Mouse (Mus musculus): ENCODE measurements around the gene Ankrd11.

Gene Ankrd11

DNA sequence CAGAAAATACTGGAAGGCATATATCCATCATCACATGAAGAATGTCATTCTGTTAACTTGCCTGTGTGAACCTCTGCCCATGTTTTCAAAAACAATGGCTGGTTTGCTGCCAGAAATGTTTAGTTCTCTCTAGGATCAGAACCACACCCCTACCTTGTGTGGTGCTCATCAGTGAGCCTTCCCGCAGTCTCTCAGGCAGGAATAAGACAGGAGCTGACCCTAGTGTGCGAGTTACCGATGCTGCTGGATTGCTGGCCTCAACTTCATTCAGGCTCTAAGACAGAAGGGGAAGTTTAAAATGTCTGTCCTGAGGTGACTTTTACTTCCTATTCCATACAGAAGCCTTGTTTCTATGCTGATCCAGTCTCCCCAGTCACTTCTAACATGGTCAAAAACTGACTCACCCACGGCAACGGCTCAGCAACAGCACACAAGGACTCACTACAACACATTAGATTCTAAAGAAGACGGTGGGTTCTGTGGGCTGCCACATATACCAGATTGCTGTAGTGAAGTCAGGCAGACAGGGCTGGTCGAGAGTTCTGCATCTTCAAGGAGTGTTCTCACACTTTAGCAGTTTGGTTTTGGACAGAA, 113.3 kb downstream of the Ankrd11 start:
- in situ Hi-C loops (cut with MboI, MseI), result no loop called here

DNA sequence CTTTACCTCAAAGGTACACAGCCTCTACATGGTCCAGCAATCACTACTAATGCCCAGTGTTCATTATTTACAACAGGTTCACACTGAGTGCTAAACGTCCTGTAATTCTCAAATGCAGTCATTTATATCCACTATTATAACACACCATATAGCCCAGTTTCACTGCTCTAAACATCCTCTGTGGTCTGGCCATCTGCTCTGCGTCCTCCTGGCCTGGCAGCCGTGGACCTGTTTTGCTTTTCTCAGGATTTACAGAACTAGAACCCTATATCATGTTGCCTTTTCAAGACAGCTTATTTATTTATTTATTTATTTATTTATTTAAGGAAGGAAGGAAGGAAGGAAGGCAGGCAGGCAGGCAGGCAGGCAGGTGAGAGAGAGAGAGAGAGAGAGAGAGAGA, 114.2 kb downstream of the Ankrd11 start:
- in situ Hi-C loops (cut with MboI, MseI), result no loop called here

DNA sequence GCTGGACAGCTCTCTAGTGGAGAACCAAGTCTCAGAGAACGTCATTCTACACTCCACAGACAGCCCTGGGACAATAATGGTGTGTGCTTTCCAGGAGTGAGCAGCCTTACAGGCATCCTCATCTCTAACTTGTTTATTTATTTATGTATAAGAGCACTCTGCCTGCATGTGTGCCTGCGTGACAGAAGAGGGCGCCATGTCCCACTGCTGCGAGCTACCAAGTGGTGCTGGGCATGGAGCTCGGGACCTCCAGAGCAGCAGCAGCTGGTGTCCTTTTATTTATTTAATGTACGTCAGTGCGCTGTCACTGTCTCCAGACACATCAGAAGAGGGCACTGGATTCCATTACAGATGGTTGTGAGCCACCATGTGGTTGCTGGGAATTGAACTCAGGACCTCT, 115.3 kb downstream of the Ankrd11 start:
- in situ Hi-C loops (cut with MboI, MseI), result no loop called here

DNA sequence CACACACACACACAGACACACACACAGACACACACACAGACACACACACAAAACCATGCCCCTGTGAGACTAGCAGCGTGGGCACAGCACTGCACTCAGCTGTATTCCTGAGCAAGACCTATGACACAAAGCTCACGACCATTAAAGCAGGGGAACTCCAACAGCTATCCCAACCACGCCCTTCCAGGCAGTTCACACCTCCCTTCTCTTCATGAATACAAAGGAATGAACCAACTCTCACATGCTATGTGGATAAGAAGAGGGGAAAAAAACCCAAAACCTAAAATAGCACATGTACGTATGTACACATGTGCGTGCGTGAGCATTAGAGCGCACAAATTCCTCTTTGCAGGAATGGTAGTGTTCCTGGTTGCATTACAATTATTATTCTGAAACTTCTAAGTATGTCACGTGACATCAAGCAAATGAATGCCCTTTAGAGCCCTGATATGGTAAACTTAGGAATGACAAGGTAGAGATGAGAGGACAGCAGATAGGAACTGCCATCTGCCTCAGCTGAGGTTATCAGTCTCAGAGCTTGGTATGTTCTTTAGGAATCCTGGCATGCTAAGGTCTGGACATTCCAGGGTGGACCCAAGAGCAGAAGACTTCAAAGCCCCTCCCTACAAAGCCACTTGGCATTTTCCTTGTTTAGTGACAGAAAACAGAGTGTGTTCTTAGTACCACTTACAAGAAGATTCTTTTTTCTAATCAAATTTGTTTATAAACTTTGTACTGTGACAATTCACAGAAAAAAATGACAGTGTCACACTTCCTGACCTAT, 115.9 kb downstream of the Ankrd11 start:
- in situ Hi-C loops (cut with MboI, MseI), result no loop called here

DNA sequence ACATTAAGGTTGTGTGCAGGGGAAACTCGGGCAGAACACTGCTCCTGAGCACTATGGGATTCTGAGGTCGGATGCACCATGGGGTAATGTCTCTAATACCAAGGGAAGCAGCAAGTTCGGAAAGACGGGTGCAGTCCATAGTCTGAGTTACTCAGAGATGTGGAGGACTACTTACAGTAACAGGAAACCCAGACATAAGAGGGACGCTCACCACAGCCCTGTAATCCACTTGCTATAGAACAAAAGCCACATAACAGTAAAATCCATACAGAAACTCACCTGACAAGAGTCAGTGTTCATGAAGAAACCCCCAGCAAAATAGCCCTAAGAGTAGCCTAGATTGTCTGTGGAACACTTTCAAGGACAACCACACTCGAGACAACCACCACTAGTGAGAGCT, 118.0 kb downstream of the Ankrd11 start:
- in situ Hi-C loops (cut with MboI, MseI), result no loop called here

DNA sequence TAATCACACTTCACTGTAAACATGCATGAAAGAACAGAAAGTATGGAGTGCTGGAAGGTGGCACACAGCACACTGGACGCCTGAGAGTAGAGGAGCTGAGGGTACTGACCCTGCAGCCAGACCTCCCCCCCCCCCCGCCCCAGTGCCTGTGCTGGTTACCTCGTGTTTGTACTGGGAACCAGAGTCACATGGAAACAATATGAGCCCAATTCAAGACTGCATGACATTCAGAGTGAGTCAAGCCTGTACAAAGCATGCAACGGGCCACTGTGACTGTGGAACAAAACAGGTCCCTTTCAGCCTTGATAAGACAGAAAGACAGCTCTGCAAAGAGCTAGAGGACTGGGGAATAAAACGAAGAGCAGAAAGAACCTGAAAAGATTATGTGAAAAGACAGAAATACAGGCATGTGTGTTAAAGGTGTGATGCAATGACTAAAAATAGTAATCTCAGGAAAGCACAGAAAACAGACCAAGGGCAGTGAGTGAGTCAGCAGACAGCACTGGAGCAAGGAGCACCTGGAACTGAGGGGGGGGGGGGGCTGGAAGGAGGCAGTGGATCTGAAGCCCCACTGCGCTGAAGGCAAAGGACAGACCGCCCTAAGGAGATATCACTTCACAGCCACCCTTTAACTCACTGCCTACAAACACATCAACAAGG, 118.5 kb downstream of the Ankrd11 start:
- in situ Hi-C loops (cut with MboI, MseI), result no loop called here

DNA sequence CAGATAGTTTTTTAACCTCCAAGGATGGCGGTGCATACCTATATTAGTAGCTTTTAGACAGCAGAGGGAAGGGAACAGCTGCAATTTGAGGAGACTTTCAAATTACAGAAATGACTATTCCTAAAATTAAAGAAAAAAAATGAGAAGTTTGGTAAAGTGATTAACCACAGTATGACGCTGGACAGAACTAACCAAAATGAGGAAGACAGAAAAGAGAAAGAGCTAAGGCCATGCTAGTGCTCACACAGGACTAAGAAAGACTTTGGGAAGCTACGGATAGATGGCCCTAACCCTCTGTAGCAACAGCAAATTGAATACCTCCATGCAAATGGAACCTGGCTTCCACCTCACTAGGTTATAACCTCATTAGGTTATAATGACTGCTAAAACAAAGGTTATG, 119.1 kb downstream of the Ankrd11 start:
- in situ Hi-C loops (cut with MboI, MseI), result no loop called here

DNA sequence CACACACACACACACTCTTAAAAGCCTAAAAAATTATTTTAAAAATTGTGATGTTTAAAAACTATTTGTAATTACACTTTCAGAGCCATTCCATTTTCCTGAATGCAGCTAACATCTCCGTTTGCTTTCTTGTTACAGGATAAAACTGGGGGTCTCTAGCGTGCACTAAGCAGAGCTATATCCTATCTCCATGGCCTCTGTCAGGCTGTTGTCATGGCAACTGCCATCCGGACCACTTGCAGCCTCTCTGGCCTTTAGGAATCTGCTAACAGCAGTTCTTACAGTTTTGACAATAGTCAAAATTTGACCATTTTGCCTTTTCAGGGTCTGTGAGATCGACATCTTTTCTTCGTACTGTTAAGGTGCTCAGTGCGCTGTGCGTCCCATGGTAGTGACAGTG, 121.2 kb downstream of the Ankrd11 start:
- in situ Hi-C loops (cut with MboI, MseI), result no loop called here

DNA sequence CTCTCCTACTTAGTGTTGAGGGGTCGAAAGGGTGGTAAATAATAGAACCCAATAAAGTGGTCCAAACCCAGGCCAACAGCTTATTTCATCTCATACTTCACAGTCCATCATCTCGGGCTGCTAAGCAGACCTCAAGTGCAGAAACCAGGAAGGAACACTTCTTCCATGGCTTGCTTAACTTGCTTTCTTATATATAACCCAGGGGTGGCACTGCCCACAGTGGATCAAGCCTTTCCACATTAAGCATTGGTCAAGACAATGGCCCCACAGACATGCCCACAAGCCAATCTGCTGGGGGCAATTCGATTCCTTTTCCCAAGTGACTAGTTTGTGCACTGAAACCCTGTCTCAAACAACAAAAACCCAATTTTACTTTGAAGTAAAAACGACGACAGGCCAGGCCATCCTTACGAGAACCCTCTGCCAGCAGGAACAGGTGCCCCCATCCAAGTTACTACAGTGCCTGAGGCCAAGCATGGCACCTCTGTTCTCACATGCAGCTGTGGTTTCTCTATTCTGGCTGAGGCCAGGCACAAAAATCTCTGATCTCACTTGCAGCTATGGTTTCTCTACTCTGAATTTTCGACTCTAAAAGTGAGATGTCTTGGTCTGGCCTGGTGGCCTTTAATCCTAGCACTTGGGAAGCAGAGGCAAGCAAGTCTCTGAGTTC, 123.5 kb downstream of the Ankrd11 start:
- in situ Hi-C loops (cut with MboI, MseI), result no loop called here

DNA sequence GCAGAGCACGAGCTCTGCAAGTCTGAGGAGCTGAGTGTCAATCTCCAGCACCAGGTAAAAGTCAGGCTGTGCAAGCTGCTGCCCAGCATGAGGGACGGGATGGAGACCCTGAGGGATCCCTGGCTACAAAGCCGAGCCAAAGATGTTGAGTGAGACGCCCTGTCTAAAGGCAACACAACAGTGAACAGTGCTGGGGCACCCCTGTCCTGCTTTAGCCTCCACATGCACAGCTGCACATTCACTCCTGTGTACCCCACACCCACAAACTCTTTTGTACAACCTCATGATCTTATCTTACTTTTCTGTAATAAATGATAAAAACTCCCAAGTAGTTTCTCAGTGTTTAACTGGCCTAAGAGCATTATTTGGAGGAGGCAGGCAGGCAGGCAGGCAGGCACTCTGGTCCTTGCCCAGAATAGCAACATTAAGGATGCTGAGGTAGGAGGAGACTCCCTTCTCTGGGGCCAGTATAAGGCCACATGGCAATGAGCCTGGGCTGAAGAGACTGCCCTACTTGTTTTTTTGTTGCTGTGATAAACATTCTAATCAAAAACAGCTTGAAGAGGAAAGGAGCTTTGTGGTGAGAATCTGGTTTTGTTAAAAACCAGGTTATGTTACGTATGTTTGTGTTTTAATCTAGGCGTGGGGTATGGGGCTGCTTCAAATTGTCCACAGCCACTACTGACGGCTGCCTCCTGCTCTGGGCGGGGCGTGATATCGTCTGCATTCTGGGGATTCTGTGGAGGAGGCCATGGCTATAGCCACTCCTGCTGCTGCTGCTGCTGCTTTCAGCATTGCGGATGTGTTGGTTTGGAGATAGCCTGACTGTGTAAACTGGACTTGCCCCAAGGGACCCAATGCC, 124.3 kb downstream of the Ankrd11 start:
- in situ Hi-C loops (cut with MboI, MseI), result no loop called here

DNA sequence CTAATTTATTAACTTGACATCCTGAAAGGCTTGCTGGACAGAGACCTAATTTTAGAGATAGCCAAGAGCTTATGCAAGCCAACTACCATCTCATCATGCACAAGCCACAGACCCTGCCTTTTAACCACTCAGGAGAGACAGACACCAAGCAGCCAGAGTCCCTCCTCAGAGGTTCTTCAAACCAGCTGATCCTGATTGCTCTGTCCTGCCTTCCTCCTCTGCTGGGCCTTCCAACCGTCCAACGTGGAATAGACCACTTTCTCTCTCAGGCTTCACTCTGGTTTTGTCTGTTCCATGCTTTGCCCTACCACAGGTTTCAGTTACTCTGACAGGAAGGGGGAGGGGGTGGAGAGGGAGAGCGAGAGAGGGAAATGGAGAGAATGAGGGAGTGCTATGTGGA, 125.3 kb downstream of the Ankrd11 start:
- in situ Hi-C loops (cut with MboI, MseI), result no loop called here

DNA sequence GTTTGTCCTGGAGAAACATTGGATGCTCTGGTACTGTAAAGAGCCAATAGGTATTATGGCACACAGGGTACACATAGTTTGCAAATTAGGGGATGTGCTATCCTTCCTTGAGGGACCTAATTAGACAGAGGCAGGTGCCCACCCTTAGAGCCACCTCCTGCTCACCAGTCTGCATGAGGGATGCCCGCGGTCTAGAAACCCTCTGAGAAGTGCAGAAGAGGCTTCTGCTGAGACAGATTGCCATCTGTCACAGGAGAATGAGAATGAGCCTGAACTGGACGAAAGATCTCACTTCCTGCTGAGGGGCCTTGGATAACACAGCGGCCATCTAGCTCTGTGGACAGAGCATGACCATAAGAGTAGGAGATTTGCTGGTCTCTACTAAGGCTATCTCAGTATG, 129.2 kb downstream of the Ankrd11 start:
- in situ Hi-C loops (cut with MboI, MseI), result no loop called here

DNA sequence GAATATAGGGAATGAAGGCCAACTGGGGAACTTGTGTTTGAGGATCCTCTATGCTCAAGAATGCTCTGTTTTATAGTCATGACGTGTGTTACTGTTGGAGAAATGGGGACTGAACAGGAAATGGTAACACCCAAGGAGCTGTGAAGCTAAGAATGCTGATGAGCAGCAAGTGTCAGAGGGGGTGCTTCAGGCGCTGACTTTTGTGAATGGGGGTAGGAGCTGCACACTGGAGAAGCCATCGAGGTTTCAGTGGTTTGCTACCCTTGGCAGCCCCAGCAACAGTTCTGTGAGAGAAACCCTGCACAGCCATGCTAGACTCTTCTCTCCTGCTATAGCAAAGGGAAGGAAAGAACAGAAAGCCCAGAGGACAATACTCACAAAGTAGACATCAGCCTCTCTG, 129.9 kb downstream of the Ankrd11 start:
- in situ Hi-C loops (cut with MboI, MseI), result no loop called here

DNA sequence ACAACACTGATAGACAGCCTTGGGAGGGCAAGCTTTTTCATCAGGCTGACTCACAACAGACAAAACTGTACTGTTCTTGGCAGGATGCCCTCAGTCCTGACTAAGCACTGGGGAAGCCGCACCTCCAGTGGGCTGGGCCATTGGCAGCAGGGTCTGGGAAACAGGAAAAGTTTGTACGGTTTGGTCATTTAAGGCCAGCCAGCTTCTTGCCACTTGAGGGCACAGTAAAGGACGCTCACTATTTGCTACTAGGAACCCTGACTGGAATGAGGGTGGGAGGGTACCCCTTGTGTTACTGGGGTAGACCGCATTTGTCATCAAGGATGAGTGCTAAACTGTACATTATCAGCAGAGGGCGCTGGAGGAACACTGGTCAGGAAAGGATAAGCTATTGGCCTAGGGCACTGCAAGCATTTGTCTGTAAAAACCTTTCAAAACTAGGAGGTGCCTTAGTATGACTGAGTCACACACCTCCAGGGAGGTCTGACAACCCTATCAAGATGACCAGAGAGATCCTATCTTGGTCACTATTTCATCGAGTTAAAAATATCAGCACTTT, 135.5 kb downstream of the Ankrd11 start:
- in situ Hi-C loops (cut with MboI, MseI), result no loop called here

DNA sequence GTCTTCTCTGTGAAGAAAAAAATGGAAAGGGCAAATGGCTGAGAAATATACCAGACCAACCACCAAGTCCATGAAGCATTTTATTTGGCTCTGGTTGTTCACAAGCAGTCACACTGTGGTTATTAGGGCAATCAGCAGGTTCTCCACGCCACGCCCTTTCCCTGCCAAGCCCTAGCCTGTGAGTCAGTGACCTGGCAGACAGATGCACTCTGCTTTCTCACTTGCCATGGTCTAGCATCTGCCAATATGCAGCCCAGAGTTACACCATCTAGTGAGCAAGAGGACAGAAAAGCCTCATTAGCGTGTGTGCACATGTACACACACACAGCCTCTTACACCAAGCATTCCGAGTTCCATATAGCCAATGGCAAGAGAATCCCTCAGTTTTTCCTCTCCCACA, 136.7 kb downstream of the Ankrd11 start:
- in situ Hi-C loops (cut with MboI, MseI), result no loop called here

DNA sequence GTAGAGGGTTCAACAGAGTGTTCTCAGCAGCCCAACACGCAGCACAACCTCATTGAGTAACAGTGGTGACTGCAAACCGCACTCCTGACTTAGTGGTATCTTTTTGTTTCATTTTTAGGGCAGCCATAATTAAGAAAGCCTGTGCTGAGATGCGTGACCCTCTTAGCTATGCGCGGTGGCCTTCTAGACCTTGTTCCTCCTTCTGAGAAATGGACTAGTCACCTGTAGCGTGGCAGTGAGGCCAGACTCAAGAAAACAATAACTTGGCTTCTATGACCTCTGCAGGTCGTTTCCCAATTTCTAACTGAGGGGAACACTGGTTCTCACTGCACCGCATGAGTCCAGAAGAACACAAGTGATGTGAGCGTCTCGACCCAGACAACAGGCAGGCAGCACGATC, 137.6 kb downstream of the Ankrd11 start:
- in situ Hi-C loops (cut with MboI, MseI), result no loop called here

DNA sequence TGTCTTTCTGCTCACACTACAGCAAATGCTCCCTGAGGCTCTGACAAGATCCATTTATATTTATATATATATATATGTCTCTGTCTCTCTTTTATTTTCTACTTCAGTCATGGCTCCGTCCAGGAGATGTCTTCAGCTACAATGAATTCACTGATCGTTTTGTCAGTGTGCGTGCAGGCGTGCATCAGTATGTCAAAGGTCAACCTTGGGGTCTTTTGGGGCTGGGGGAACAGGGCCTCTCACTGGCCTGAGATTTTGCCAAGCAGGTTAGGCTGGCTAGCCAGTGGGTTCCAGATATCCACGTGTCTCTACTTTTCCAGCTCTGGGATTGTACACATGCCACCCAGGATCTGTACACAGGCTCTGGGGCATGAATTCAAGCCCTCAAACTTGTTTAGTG, 139.1 kb downstream of the Ankrd11 start:
- in situ Hi-C loops (cut with MboI, MseI), result no loop called here

DNA sequence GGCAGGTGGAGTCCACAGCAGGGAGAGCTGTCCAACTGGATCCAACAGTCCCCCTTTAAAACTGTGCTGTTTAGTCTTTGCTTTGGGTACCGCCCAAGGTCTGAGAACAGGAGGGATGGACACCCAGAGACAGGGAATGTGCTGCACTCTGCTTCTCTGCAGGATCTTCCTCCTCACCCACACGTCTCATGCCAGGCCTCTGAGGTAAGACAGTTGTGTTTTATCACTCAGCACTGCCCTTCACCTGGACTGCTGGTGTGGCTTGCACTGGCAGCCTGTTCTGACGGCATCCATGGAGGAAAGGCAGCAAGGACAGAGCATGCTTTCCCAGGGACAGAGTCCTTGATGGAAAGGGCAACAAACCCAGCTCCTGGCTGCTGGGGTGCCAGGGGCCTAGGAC, 139.5 kb downstream of the Ankrd11 start:
- in situ Hi-C loops (cut with MboI, MseI), result no loop called here

DNA sequence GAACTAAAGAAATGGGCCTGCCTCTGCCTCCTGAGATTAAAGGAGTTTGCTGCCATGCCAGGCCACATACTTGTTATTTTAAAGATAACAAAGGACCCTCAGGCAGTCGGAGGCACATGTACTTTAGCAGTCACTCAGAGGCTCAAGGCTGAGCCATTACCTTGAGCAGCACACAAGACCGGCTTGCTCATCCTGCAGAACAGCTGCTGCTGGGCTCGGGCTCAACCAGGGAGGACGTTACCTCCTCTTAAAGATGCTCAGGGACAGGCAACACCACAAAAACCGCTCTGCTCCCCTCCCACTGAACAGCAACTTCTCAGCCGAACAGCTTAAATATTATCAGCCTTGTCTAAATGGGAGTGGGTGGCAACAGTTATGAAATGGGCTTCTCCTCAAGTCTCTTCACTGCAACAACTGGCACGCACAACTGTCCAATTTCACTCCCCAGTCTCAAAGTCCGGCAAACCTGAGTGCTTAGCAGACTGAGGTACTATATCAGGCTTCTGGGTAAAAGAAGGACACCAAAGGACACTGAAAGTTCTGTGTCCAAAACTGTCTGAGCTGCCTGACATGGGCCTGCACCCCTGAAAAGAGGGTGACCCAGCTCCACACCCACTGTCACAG, 140.1 kb downstream of the Ankrd11 start:
- in situ Hi-C loops (cut with MboI, MseI), result no loop called here

DNA sequence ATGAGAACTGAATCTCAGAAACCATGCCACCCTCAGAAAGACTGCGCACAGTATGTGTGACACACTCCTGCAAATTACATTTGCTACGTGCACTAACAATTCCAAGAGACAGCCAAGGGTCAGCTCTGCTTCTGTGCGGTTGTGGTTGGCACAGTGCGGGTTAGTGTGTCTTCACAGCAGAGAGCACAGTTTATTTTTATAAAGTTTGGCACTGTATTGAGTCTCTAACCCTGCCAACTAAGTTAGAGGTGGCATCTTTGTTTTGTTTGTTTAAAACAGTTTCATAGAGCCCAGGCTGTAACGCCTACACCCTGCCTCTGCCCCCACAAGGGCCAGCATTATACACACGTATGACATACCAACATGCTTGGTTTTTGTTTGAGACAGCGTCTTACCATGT, 140.6 kb downstream of the Ankrd11 start:
- in situ Hi-C loops (cut with MboI, MseI), result no loop called here

DNA sequence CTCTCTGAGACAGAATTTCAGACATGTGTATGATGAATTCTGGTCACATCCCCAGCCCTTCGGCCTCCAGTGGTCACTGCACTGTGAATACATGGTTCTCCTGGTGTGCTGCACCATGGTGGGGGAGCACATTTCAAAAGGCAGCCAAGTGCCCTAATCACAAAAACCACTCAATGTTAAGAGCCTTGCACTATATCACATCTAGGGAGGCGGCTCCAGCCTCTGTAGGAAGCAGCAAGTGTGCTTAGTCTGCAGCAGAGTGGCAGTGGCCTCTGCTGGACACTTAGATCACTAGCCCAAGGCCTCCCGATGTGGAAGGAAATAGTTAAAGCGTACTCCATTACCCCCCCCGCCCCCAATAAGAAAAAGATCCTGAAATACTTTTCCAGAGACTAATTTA, 143.0 kb downstream of the Ankrd11 start:
- in situ Hi-C loops (cut with MboI, MseI), result no loop called here

All from T-helper 1 cell (primary cell).